Mouse (Mus musculus): ENCODE results near the gene Gm49369. TPM values are rescaled to one million over a fixed set of nuclear protein-coding genes. Genes with fewer than 3 reads are reported as not detected.

Gm49369 gene
- polyA plus RNA-seq, 1 experiment from 2014 or later = 0.80 TPM

DNA sequence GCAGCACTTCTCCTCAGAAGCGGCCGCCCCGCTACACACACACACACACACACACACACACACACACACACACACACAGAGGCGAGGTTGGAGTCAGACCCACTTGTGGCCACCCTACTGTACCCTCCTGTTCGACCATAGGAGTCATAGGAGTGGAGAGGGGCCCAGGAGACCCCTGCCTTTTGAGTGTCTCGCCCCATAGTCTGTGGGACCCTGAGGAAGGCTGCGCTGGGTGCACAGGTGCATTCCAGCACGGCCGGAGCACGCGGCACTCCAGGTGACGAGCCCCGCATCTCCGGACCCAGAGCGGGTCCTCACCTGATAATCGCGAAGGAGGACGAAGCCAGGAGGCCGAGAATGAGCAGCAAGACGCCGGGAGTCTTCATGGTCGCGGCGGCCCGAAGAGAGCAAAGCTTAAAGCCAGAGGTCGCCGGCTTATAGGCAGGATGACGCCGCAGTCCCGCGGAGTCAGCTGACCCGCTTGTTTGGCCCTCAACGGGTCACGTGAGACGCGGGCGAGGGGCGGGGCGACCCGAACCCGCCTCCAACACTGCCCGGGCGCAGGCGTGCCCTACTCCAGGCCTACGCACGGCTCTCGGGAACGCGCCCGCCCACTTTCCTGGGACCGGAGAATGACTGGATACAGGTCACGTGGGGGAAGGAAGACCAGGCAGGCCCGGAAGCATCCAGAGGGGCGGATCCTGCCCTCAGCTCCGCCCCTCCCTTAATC is 5.1 kb upstream of the Gm49369 start, which contains the start of gene Ctsd:
Ctsd (minus strand) TSS at position 620 of the 730 bp plus-strand sequence.
- H3K4me1 ChIP-seq (replicated peaks; ENCODE audit: control insufficient read depth, insufficient read depth) = peaks cover 7% of the 10 kb centered on the region
- no peaks in the 10 kb centered on the region for H3K27me3 ChIP-seq (ENCODE audit: control insufficient read depth, insufficient read depth, low read length)
- peak within 1 kb of the TSS; percentile 88 for H3K9ac ChIP-seq (ENCODE audit: low read length)
- DNase-seq (ENCODE audit: low spot score) (peak; percentile 99), ATAC-seq (ENCODE audit: low FRiP score, low TSS enrichment) (peak; percentile 97)
- H3K4me3 ChIP-seq (ENCODE audit: low read depth, low read length) = peak within 1 kb of the TSS; percentile 70
- H3K27ac ChIP-seq (replicated peaks) = peak within 1 kb of the TSS; percentile 95
- WGBS = under 1% methylated on average over 53 of the region's 55 CpGs
- H3K36me3 ChIP-seq (ENCODE audit: control insufficient read depth, insufficient read depth, low read length) = peaks cover 21% of the 10 kb centered on the region
- peak within 1 kb of the TSS; percentile 92 for H3K4me2 ChIP-seq (replicated peaks; ENCODE audit: low read depth)
- TF ChIP-seq CTCF (IDR thresholded peaks at IDR 0.05; ENCODE audit: low read depth) = no peak
- no peak for TF ChIP-seq EP300 (optimal IDR thresholded peaks at IDR 0.05)
- no peaks in the 10 kb centered on the region for H3K9me3 ChIP-seq (ENCODE audit: control insufficient read depth, low read length)

GRCm38 (mm10) chr7:142386621-142387201 is 4.2 kb upstream of the Gm49369 start:
- DNase-seq (ENCODE audit: low spot score) (peak; percentile 56), ATAC-seq (ENCODE audit: low FRiP score, low TSS enrichment) (peak; percentile 24; the same call in 1 of the 2 replicates)
- H3K27ac ChIP-seq (replicated peaks) = peak overlapping the region; percentile 95
- WGBS = 28% methylated on average over 6 of the region's 6 CpGs
- peak overlapping the region; percentile 88 for H3K9ac ChIP-seq (ENCODE audit: low read length)
- H3K4me1 ChIP-seq (replicated peaks; ENCODE audit: control insufficient read depth, insufficient read depth) = peaks cover 7% of the 10 kb centered on the region
- H3K4me2 ChIP-seq (replicated peaks; ENCODE audit: low read depth) = peak overlapping the region; percentile 92
- peak overlapping the region; percentile 70 for H3K4me3 ChIP-seq (ENCODE audit: low read depth, low read length)
- H3K9me3 ChIP-seq (ENCODE audit: control insufficient read depth, low read length) = no peaks in the 10 kb centered on the region
- H3K36me3 ChIP-seq (ENCODE audit: control insufficient read depth, insufficient read depth, low read length) = peaks cover 29% of the 10 kb centered on the region
- no peak for TF ChIP-seq EP300 (optimal IDR thresholded peaks at IDR 0.05)
- TF ChIP-seq CTCF (IDR thresholded peaks at IDR 0.05; ENCODE audit: low read depth) = no peak
- no peaks in the 10 kb centered on the region for H3K27me3 ChIP-seq (ENCODE audit: control insufficient read depth, insufficient read depth, low read length)

DNA sequence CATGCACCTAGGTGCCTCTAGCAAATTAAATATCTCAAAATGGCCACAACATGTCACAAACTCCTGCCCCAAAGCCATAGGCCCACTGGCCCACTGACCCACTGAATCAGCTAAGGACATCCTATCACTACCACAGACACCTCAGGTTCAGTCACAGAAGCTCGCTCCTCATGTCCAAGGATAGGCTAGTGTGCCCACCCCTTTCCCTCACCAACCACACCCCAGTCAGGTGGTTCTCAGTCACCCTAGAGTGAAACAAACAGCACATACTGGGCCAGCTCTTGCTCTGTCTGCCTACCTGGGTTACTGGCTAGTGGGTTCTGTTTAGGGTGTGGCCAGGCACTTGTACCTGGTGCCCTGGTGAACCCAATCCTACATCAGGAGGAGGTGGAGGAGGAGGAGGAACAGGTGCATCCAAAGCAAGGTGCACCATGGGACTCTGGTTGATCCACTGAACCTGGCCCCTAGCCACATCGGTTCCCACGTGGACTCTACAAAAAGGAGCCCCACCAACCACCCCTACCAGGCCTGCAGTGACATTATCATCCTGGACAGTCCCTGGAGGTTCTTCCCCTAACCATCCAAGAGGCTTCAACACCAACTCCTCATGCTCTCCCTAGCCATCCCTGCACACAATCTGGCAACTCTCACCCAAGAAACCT is 3.4 kb upstream of the Gm49369 start:
- peak overlapping the region; percentile 92 for H3K4me2 ChIP-seq (replicated peaks; ENCODE audit: low read depth)
- WGBS = 80% methylated on average over 3 of the region's 3 CpGs
- H3K4me1 ChIP-seq (replicated peaks; ENCODE audit: control insufficient read depth, insufficient read depth) = peaks cover 7% of the 10 kb centered on the region
- no peak for DNase-seq (ENCODE audit: low spot score)
- H3K9ac ChIP-seq (ENCODE audit: low read length) = peak overlapping the region; percentile 88
- no peaks in the 10 kb centered on the region for H3K9me3 ChIP-seq (ENCODE audit: control insufficient read depth, low read length)
- TF ChIP-seq EP300 (optimal IDR thresholded peaks at IDR 0.05) (no peak), CTCF (IDR thresholded peaks at IDR 0.05; ENCODE audit: low read depth) (no peak)
- no peak for ATAC-seq (ENCODE audit: low FRiP score, low TSS enrichment)
- peaks cover 36% of the 10 kb centered on the region for H3K36me3 ChIP-seq (ENCODE audit: control insufficient read depth, insufficient read depth, low read length)
- H3K27ac ChIP-seq (replicated peaks) = peak overlapping the region; percentile 95; the same call in 1 of the 2 replicates
- H3K27me3 ChIP-seq (ENCODE audit: control insufficient read depth, insufficient read depth, low read length) = no peaks in the 10 kb centered on the region
- H3K4me3 ChIP-seq (ENCODE audit: low read depth, low read length) = peak overlapping the region; percentile 70

- no peak for TF ChIP-seq EP300 (optimal IDR thresholded peaks at IDR 0.05)
- TF ChIP-seq CTCF (IDR thresholded peaks at IDR 0.05; ENCODE audit: low read depth) = no peak
- Histone ChIP-seq H3K4me1 (replicated peaks; ENCODE audit: control insufficient read depth, insufficient read depth) (peaks cover 7% of the 10 kb centered on the region), H3K4me3 (ENCODE audit: low read depth, low read length) (no peak overlapping the region), H3K36me3 (ENCODE audit: control insufficient read depth, insufficient read depth, low read length) (peaks cover 49% of the 10 kb centered on the region), H3K9ac (ENCODE audit: low read length) (no peak overlapping the region), H3K9me3 (ENCODE audit: control insufficient read depth, low read length) (no peaks in the 10 kb centered on the region), H3K27me3 (ENCODE audit: control insufficient read depth, insufficient read depth, low read length) (no peaks in the 10 kb centered on the region), H3K4me2 (replicated peaks; ENCODE audit: low read depth) (no peak overlapping the region), H3K27ac (replicated peaks) (no peak overlapping the region)
- ATAC-seq (ENCODE audit: low FRiP score, low TSS enrichment) (no peak), DNase-seq (ENCODE audit: low spot score) (no peak)
- WGBS = 76% methylated on average over 10 of the region's 10 CpGs
These were observed 1.8 kb upstream of the Gm49369 start for GRCm38 (mm10) chr7:142384306-142384705.

GRCm38 (mm10) chr7:142381175-142381574 is 1.3 kb downstream of the Gm49369 start:
- no peaks in the 10 kb centered on the region; the same call in 1 of the 2 replicates for H3K4me1 ChIP-seq (replicated peaks; ENCODE audit: control insufficient read depth, insufficient read depth)
- WGBS = 87% methylated on average over 4 of the region's 4 CpGs
- no peaks in the 10 kb centered on the region for H3K27me3 ChIP-seq (ENCODE audit: control insufficient read depth, insufficient read depth, low read length)
- H3K9me3 ChIP-seq (ENCODE audit: control insufficient read depth, low read length) = no peaks in the 10 kb centered on the region
- H3K4me2 ChIP-seq (replicated peaks; ENCODE audit: low read depth) = no peak overlapping the region
- H3K36me3 ChIP-seq (ENCODE audit: control insufficient read depth, insufficient read depth, low read length) = peaks cover 63% of the 10 kb centered on the region
- H3K4me3 ChIP-seq (ENCODE audit: low read depth, low read length) = no peak overlapping the region
- ATAC-seq (ENCODE audit: low FRiP score, low TSS enrichment) (no peak), DNase-seq (ENCODE audit: low spot score) (no peak)
- no peak overlapping the region for H3K9ac ChIP-seq (ENCODE audit: low read length)
- TF ChIP-seq CTCF (IDR thresholded peaks at IDR 0.05; ENCODE audit: low read depth) (no peak), EP300 (optimal IDR thresholded peaks at IDR 0.05) (no peak)
- no peak overlapping the region for H3K27ac ChIP-seq (replicated peaks)
